ENCODE assay signal across 30 mouse cellular contexts in genomic region chr11:67160131-67160530, GRCm38 (mm10). TPM values are rescaled to one million over a fixed set of nuclear protein-coding genes. Genes with fewer than 3 reads are reported as not detected.
"Had no signal": no experiment of that assay in that cellular context is flagged by ENCODE, and none has a peak within 500 bp of the region (broad histone marks: within the 10 kb centered on the region; RNA-seq: fewer than 3 reads in every experiment).

No protein-coding gene starts in this region.

- H3K4me3 ChIP-seq: heart, adult 2 months; heart, embryonic 10.5 days; heart, embryonic 12.5 days; hindbrain, embryonic 10.5 days; hindbrain, embryonic 12.5 days; intestine, embryonic 15.5 days; limb, embryonic 13.5 days; limb, embryonic 15.5 days; liver, embryonic 12.5 days had no signal

- H3K27ac ChIP-seq: heart, adult 2 months; heart, embryonic 10.5 days; hindbrain, embryonic 10.5 days; hindbrain, embryonic 12.5 days; hindbrain, embryonic 14.5 days; intestine, embryonic 15.5 days; limb, embryonic 13.5 days; limb, embryonic 15.5 days; liver, embryonic 12.5 days had no signal

- DNase-seq: gastrocnemius, postnatal 10 days; gastrocnemius, postnatal 25 days; heart, adult 2 months; heart, postnatal 10 days; heart, postnatal 4 days; kidney, adult 18-20 months; kidney, adult 8-10 months; kidney, postnatal 10 days; kidney, postnatal 25 days; layer of hippocampus, adult 9-11 months; layer of hippocampus, postnatal 36 days; left cerebral cortex, postnatal 4 days had no signal

- H3K27me3 ChIP-seq: heart, embryonic 12.5 days; hindbrain, embryonic 12.5 days; intestine, embryonic 15.5 days; limb, embryonic 13.5 days; limb, embryonic 15.5 days; liver, embryonic 12.5 days had no signal

- H3K9me3 ChIP-seq: heart, embryonic 10.5 days; heart, embryonic 12.5 days; hindbrain, embryonic 10.5 days; hindbrain, embryonic 12.5 days; intestine, embryonic 15.5 days; limb, embryonic 13.5 days; limb, embryonic 15.5 days; liver, embryonic 12.5 days had no signal

- H3K4me1 ChIP-seq: heart, embryonic 10.5 days; hindbrain, embryonic 10.5 days; hindbrain, embryonic 12.5 days; intestine, embryonic 15.5 days; limb, embryonic 13.5 days; limb, embryonic 15.5 days; liver, embryonic 12.5 days had no signal

- H3K4me2 ChIP-seq: heart, embryonic 12.5 days; hindbrain, embryonic 12.5 days; hindbrain, embryonic 14.5 days; intestine, embryonic 15.5 days; limb, embryonic 13.5 days; limb, embryonic 15.5 days; liver, embryonic 12.5 days had no signal

- H3K36me3 ChIP-seq: heart, embryonic 10.5 days; heart, embryonic 12.5 days; hindbrain, embryonic 10.5 days; hindbrain, embryonic 12.5 days; intestine, embryonic 15.5 days; limb, embryonic 13.5 days; limb, embryonic 15.5 days; liver, embryonic 12.5 days had no signal

- H3K9ac ChIP-seq: heart, embryonic 12.5 days; hindbrain, embryonic 12.5 days; hindbrain, embryonic 14.5 days; intestine, embryonic 15.5 days; limb, embryonic 13.5 days; limb, embryonic 15.5 days; liver, embryonic 12.5 days had no signal

RNA-seq across cellular contexts. Expression of gene Myh2, which starts 10.7 kb away (rescaled TPM):
- total RNA-seq: granulocyte monocyte progenitor cell, adult 5-6 weeks; heart, adult 2 months; heart, postnatal 10 days; heart, postnatal 25 days had no signal
- polyA plus RNA-seq: heart, adult 2 months; heart, embryonic 10.5 days; heart, embryonic 12.5 days; heart, embryonic 14.5 days; hindbrain, embryonic 10.5 days; hindbrain, embryonic 12.5 days; inflammation-experienced regulatory T-cells, adult 6 months; intestine, embryonic 15.5 days; kidney, embryonic 14.5 days; kidney, embryonic 16.5 days; large intestine, adult 2 months; limb, embryonic 11.5 days; liver, adult 2 months; liver, embryonic 12.5 days had no signal

RNA-seq across cellular contexts. Expression of gene Myh1, which starts 39.7 kb away (rescaled TPM):
- total RNA-seq: granulocyte monocyte progenitor cell, adult 5-6 weeks; heart, adult 2 months; heart, postnatal 25 days had no signal
- polyA plus RNA-seq: heart, adult 2 months; hindbrain, embryonic 10.5 days; hindbrain, embryonic 12.5 days; inflammation-experienced regulatory T-cells, adult 6 months; intestine, embryonic 15.5 days; liver, adult 2 months had no signal
